Mouse (Mus musculus) heart, embryonic 14.5 days (tissue): ENCODE measurements at regions not wholly inside any gene's neighbourhood (a gene's known extent, or its start where the extent isn't known, plus 50 kb on each side); places are given as distances from the start of the nearest gene placed in this dataset.

Source experiments
- ATAC-seq: fragments of 200-750 bp; cut with Nextera tagmentation; 2 replicates; pipeline ENCODE4 v1.8.0; 2017; ENCODE audit warnings: low read depth, moderate TSS enrichment; ENCODE audit not compliant: insufficient number of reproducible peaks, insufficient read depth, low FRiP score
- H3K27ac ChIP-seq, 2 experiments: fragments of 200-500 bp in 1 of 2; fragments of 300-500 bp in 1 of 2; sonication (generic) in 1 of 2; replicated peaks in 1 of 2; 2 replicates each; pipeline ENCODE4 v1.5.1; 2012 to 2014; ENCODE audit warnings: low read depth in 2 of 2, low read length in 2 of 2, control low read depth in 1 of 2, mild to moderate bottlenecking in 1 of 2, mixed read lengths in 1 of 2; ENCODE audit not compliant: control insufficient read depth in 1 of 2, insufficient read depth in 1 of 2
- H3K27me3 ChIP-seq: fragments of 300-500 bp; sonication (generic); 2 replicates; pipeline ENCODE4 v1.6.1; 2014; ENCODE audit warnings: mild to moderate bottlenecking, low read length, control low read depth; ENCODE audit not compliant: control insufficient read depth, insufficient read depth
- H3K36me3 ChIP-seq: fragments of 300-500 bp; sonication (generic); 2 replicates; pipeline ENCODE4 v1.6.1; 2014; ENCODE audit warnings: mild to moderate bottlenecking, control low read depth, low read length, mixed read lengths; ENCODE audit not compliant: control insufficient read depth, insufficient read depth
- H3K4me1 ChIP-seq, 2 experiments: fragments of 200-500 bp in 1 of 2; fragments of 300-500 bp in 1 of 2; sonication (generic) in 1 of 2; 2 replicates each; pipeline ENCODE4 v1.6.1; 2012 to 2014; ENCODE audit warnings: low read length in 2 of 2, control low read depth in 1 of 2, mixed read lengths in 1 of 2; ENCODE audit not compliant: control insufficient read depth in 2 of 2, insufficient read depth in 2 of 2
- H3K4me2 ChIP-seq: fragments of 300-500 bp; sonication (generic); 2 replicates; pipeline ENCODE4 v1.6.1; 2014; ENCODE audit warnings: mild to moderate bottlenecking, low read length
- H3K4me3 ChIP-seq, 2 experiments: fragments of 200-500 bp in 1 of 2; fragments of 300-500 bp in 1 of 2; sonication (generic) in 1 of 2; 2 replicates each; pipeline ENCODE4 v1.5.1; 2012 to 2014; ENCODE audit warnings: low read length in 2 of 2, mild to moderate bottlenecking in 2 of 2, control low read depth in 1 of 2, low read depth in 1 of 2, moderate library complexity in 1 of 2; ENCODE audit not compliant: control insufficient read depth in 1 of 2, insufficient read depth in 1 of 2
- H3K9ac ChIP-seq: fragments of 300-500 bp; sonication (generic); 2 replicates; pipeline ENCODE4 v1.6.1; 2014; ENCODE audit warnings: mild to moderate bottlenecking, low read length
- H3K9me3 ChIP-seq: fragments of 300-500 bp; sonication (generic); 2 replicates; pipeline ENCODE4 v1.6.1; 2016; ENCODE audit warnings: low read length, control low read depth; ENCODE audit not compliant: control insufficient read depth
- WGBS: fragments of 180-500 bp; shearing (Covaris S2); extraction: QIAGEN DNeasy Blood & Tissue Kit; methylation state at CpG from one replicate; pipeline ENCODE4 v1.1.7; 2014; 5-methylcytosine and 5-hydroxymethylcytosine counted together

- peaks cover 5% of the 10 kb centered on the region; the same call in 1 of the 2 replicates for H3K27me3 ChIP-seq
- H3K9ac ChIP-seq: no peak overlapping the region
- no peaks in the 10 kb centered on the region for H3K9me3 ChIP-seq
- no peak overlapping the region for H3K27ac ChIP-seq
- peaks cover 0 to 2% of the 10 kb centered on the region in 2 experiments; a peak in 1 of 4 replicates for H3K4me1 ChIP-seq
- H3K4me2 ChIP-seq: no peak overlapping the region
- H3K36me3 ChIP-seq: no peaks in the 10 kb centered on the region
- 70% methylated on average over 4 of the region's 4 CpGs for WGBS
- no peak for ATAC-seq
- H3K4me3 ChIP-seq: no peak overlapping the region
These were observed 261.5 kb upstream of the Irx3 start for GRCm38 (mm10) chr8:92063333-92063732.

GRCm38 (mm10) chr8:92059471-92059870, 257.6 kb upstream of the Irx3 start:
- Histone ChIP-seq H3K27me3 (0 out of 2 replicates have a peak, but pooled peaks cover 7% of the 10 kb centered on the region), H3K36me3 (no peaks in the 10 kb centered on the region), H3K9ac (no peak overlapping the region), H3K4me2 (no peak overlapping the region), H3K4me1 (no peaks in the 10 kb centered on the region), H3K4me3 (no peak overlapping the region), H3K9me3 (no peaks in the 10 kb centered on the region), H3K27ac (no peak overlapping the region)
- ATAC-seq: no peak
- WGBS: 87% methylated on average over 5 of the region's 5 CpGs

- 66% methylated on average over 10 of the region's 10 CpGs for WGBS
- no peak overlapping the region for H3K4me3 ChIP-seq
- no peaks in the 10 kb centered on the region for H3K4me1 ChIP-seq
- ATAC-seq: no peak
- no peak overlapping the region for H3K4me2 ChIP-seq
- H3K27me3 ChIP-seq: 0 out of 2 replicates have a peak, but pooled peaks cover 7% of the 10 kb centered on the region
- H3K36me3 ChIP-seq: no peaks in the 10 kb centered on the region
- H3K9ac ChIP-seq: no peak overlapping the region
- H3K27ac ChIP-seq: no peak overlapping the region
- H3K9me3 ChIP-seq: peaks cover 1% of the 10 kb centered on the region; the same call in 1 of the 2 replicates
These were observed 257.1 kb upstream of the Irx3 start for GRCm38 (mm10) chr8:92058953-92059352.

GRCm38 (mm10) chr8:92057857-92058256, 256.0 kb upstream of the Irx3 start:
- H3K4me1 ChIP-seq: no peaks in the 10 kb centered on the region
- H3K4me2 ChIP-seq: no peak overlapping the region
- no peak for ATAC-seq
- no peaks in the 10 kb centered on the region for H3K36me3 ChIP-seq
- WGBS: 54% methylated on average over 8 of the region's 8 CpGs
- peaks cover 5% of the 10 kb centered on the region for H3K9me3 ChIP-seq
- H3K27ac ChIP-seq: no peak overlapping the region
- no peak overlapping the region for H3K4me3 ChIP-seq
- H3K27me3 ChIP-seq: 0 out of 2 replicates have a peak, but pooled peaks cover 7% of the 10 kb centered on the region
- no peak overlapping the region for H3K9ac ChIP-seq

- Histone ChIP-seq H3K36me3 (no peaks in the 10 kb centered on the region), H3K27me3 (0 out of 2 replicates have a peak, but pooled peaks cover 4% of the 10 kb centered on the region), H3K4me2 (no peak overlapping the region), H3K9me3 (peaks cover 5% of the 10 kb centered on the region), H3K9ac (no peak overlapping the region), H3K27ac (no peak overlapping the region), H3K4me3 (no peak overlapping the region), H3K4me1 (no peaks in the 10 kb centered on the region)
- no peak for ATAC-seq
- 60% methylated on average over 4 of the region's 4 CpGs for WGBS
These were observed 253.7 kb upstream of the Irx3 start for GRCm38 (mm10) chr8:92055590-92055989.

- Histone ChIP-seq H3K27ac (no peak overlapping the region), H3K4me2 (no peak overlapping the region)
- no peak for ATAC-seq
These were observed 242.8 kb upstream of the Irx3 start for GRCm38 (mm10) chr8:92044695-92045094.

GRCm38 (mm10) chr8:92042951-92043350, 241.1 kb upstream of the Irx3 start:
- Histone ChIP-seq H3K4me1 (no peaks in the 10 kb centered on the region), H3K9ac (no peak overlapping the region), H3K4me2 (no peak overlapping the region), H3K36me3 (no peaks in the 10 kb centered on the region), H3K27ac (no peak overlapping the region), H3K9me3 (peaks cover 5% of the 10 kb centered on the region; the same call in 1 of the 2 replicates), H3K4me3 (no peak overlapping the region), H3K27me3 (no peaks in the 10 kb centered on the region)
- ATAC-seq: no peak
- 22% methylated on average over 6 of the region's 6 CpGs for WGBS

More at GRCm38 (mm10) chr8:92044695-92045094, 242.8 kb upstream of the Irx3 start:
- H3K27me3 ChIP-seq: no peaks in the 10 kb centered on the region
- peaks cover 5% of the 10 kb centered on the region; the same call in 1 of the 2 replicates for H3K9me3 ChIP-seq
- H3K9ac ChIP-seq: no peak overlapping the region
- H3K36me3 ChIP-seq: no peaks in the 10 kb centered on the region
- H3K4me1 ChIP-seq: no peaks in the 10 kb centered on the region
- no peak overlapping the region for H3K4me3 ChIP-seq
- WGBS: 74% methylated on average over 3 of the region's 3 CpGs

- H3K9me3 ChIP-seq: no peaks in the 10 kb centered on the region
- no peak overlapping the region for H3K4me3 ChIP-seq
- H3K4me1 ChIP-seq: peaks cover 0 to 2% of the 10 kb centered on the region in 2 experiments; a peak in 1 of 4 replicates
- no peak overlapping the region for H3K4me2 ChIP-seq
- H3K9ac ChIP-seq: no peak overlapping the region
- no peak overlapping the region for H3K27ac ChIP-seq
- peaks cover 35% of the 10 kb centered on the region for H3K27me3 ChIP-seq
- 59% methylated on average over 9 of the region's 9 CpGs for WGBS
- H3K36me3 ChIP-seq: no peaks in the 10 kb centered on the region
- no peak for ATAC-seq
These were observed 228.1 kb upstream of the Irx3 start for GRCm38 (mm10) chr8:92029954-92030353.
